Mouse (Mus musculus) MEL (cell line): ENCODE results near the gene Rundc3a.

Experiments used
- BHLHE40 ChIP-seq: IDR thresholded peaks from 2 replicates; pipeline ENCODE4 v1.6.1; 2012; ENCODE audit warnings: low read depth, mild to moderate bottlenecking, inconsistent platforms, low read length, improper control_type of control experiment, borderline replicate concordance
- CTCF ChIP-seq, 3 experiments: IDR thresholded peaks in 2 of 3; conservative IDR thresholded peaks in 1 of 3; 2 replicates each; pipeline ENCODE4 v1.5.1; 2011 to 2012; ENCODE audit warnings: low read length in 3 of 3, low read depth in 2 of 3, mild to moderate bottlenecking in 2 of 3, improper control_type of control experiment in 1 of 3, inconsistent platforms in 1 of 3, mixed read lengths in 1 of 3, moderate library complexity in 1 of 3; ENCODE audit not compliant: control insufficient read depth in 1 of 3, insufficient read depth in 1 of 3, poor library complexity in 1 of 3, severe bottlenecking in 1 of 3
- EP300 ChIP-seq, 2 experiments: IDR thresholded peaks; 2 replicates each; pipeline ENCODE4 v1.6.1; 2011; ENCODE audit warnings: improper control_type of control experiment in 2 of 2, low read length in 2 of 2, low read depth in 1 of 2, mild to moderate bottlenecking in 1 of 2
- GATA1 ChIP-seq: IDR thresholded peaks from 2 replicates; pipeline ENCODE4 v1.6.1; 2011; ENCODE audit warnings: low read depth, low read length, improper control_type of control experiment
- MAX ChIP-seq: IDR thresholded peaks from 2 replicates; pipeline ENCODE4 v1.6.1; 2011; ENCODE audit warnings: low read length, improper control_type of control experiment
- POLR2A ChIP-seq, 2 experiments: IDR thresholded peaks; 2 replicates each; pipeline ENCODE4 v1.6.1; 2011 to 2012; ENCODE audit warnings: low read length in 2 of 2, mild to moderate bottlenecking in 2 of 2, control low read depth in 1 of 2, improper control_type of control experiment in 1 of 2, low read depth in 1 of 2, moderate library complexity in 1 of 2; ENCODE audit not compliant: control insufficient read depth in 1 of 2, insufficient read depth in 1 of 2, poor library complexity in 1 of 2
- POLR2AphosphoS5 ChIP-seq: IDR thresholded peaks from 2 replicates; pipeline ENCODE4 v1.6.1; 2012; ENCODE audit warnings: low read depth, borderline replicate concordance, mild to moderate bottlenecking, inconsistent platforms, low read length, moderate library complexity, mixed read lengths
- SIN3A ChIP-seq: IDR thresholded peaks from 2 replicates; pipeline ENCODE4 v1.6.1; 2012; ENCODE audit warnings: low read length, improper control_type of control experiment, inconsistent platforms
- SMC3 ChIP-seq: IDR thresholded peaks from 2 replicates; pipeline ENCODE4 v1.6.1; 2011; ENCODE audit warnings: low read depth, low read length, improper control_type of control experiment
- TCF12 ChIP-seq: IDR thresholded peaks from 2 replicates; pipeline ENCODE4 v1.6.1; 2014; ENCODE audit warnings: low read depth, mild to moderate bottlenecking, inconsistent platforms, low read length, improper control_type of control experiment, moderate library complexity
- UBTF ChIP-seq: IDR thresholded peaks from 2 replicates; pipeline ENCODE4 v1.6.1; 2012; ENCODE audit warnings: low read depth, mild to moderate bottlenecking, inconsistent platforms, low read length, improper control_type of control experiment, moderate library complexity, borderline replicate concordance; ENCODE audit not compliant: insufficient read depth
- USF1 ChIP-seq: IDR thresholded peaks from 2 replicates; pipeline ENCODE4 v1.6.1; 2014; ENCODE audit warnings: low read depth, mild to moderate bottlenecking, inconsistent platforms, low read length, improper control_type of control experiment, moderate library complexity
- ZNF384 ChIP-seq: IDR thresholded peaks from 2 replicates; pipeline ENCODE4 v1.6.1; 2012; ENCODE audit warnings: low read depth, mild to moderate bottlenecking, inconsistent platforms, low read length, improper control_type of control experiment

DNA sequence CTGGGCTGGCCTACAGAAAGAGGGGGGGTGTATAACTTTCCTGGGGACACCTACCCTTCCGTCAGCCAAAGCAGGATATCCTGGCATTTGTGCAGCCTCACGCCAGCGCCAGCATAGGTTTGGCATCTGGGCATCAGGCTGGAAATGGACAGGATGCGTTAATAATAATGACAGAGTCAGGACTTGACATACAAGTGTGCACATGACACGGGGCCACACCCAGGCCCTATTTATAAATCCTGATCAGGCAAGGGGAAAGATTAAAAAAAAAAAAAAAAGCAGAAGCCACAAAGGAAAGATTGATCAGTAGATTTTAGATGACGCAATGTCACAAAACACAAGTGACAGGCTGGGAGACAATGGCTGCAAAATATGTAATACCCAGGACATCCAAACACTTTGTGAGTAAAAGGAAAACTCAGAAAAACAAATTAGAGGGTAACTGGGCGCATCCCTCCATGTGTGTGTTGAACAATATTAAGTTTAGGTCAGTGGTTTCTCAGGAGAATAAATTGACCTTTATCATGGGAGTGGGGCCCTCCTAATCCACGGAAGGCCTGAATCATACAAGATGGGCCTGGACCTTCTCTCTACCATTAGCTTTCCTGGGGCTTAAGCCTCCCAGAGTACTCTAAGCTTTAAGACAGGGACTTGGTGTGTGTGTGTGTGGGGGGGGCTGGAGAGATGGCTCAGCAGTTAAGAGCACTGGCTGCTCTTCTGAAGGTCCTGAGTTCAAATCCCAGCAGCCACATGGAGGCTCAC is 32.5 kb downstream of the Rundc3a start:
- TF ChIP-seq USF1 (peak; percentile 56; the same call in 1 of the 2 replicates), TCF12 (peak; percentile 21; the same call in 1 of the 2 replicates), POLR2AphosphoS5 (no peak), SMC3 (no peak), ZNF384 (peak; percentile 85), CTCF (IDR thresholded peaks at IDR 0.05 in 2 of 3, conservative IDR thresholded peaks at IDR 0.05 in 1 of 3; ENCODE audit: control insufficient read depth in 1 of 3, insufficient read depth in 1 of 3, low read depth in 2 of 3, low read length in 3 of 3, poor library complexity in 1 of 3, severe bottlenecking in 1 of 3) (no peak), EP300 (IDR thresholded peaks at IDR 0.05; ENCODE audit: low read depth in 1 of 2, low read length in 2 of 2) (peak in 1 of 2 experiments; percentile 36; a peak in 1 of 4 replicates), UBTF (no peak), POLR2A (IDR thresholded peaks at IDR 0.05; ENCODE audit: control insufficient read depth in 1 of 2, insufficient read depth in 1 of 2, low read depth in 1 of 2, low read length in 2 of 2, poor library complexity in 1 of 2) (no peak), MAX (no peak), BHLHE40 (peak; percentile 45; the same call in 1 of the 2 replicates), SIN3A (no peak; the same call in 1 of the 2 replicates), GATA1 (0 out of 2 replicates have a peak, but pooled peaks have one; percentile 2)
